Mouse (Mus musculus) intestine, embryonic 14.5 days (tissue): ENCODE results near the gene Crtac1. TPM values are rescaled to one million over a fixed set of nuclear protein-coding genes. Genes with fewer than 3 reads are reported as not detected.

ENCODE experiments used
- ATAC-seq: fragments of 200-750 bp; cut with Nextera tagmentation; replicated peaks from 2 replicates; pipeline ENCODE4 v1.8.0; 2017; ENCODE audit warnings: low read depth, moderate number of reproducible peaks, moderate TSS enrichment, moderate library complexity; ENCODE audit not compliant: low FRiP score, low TSS enrichment
- DNase-seq: peaks from one replicate; pipeline ENCODE4 v3.0.0-alpha.2; 2018; ENCODE audit warnings: low spot score
- H3K27ac ChIP-seq: fragments of 300-500 bp; sonication (generic); 2 replicates; pipeline ENCODE4 v1.5.1; 2014; ENCODE audit warnings: low read depth, mild to moderate bottlenecking, control low read depth
- H3K27me3 ChIP-seq: fragments of 300-500 bp; sonication (generic); replicated peaks from 2 replicates; pipeline ENCODE4 v1.6.1; 2014; ENCODE audit warnings: low read length, control low read depth; ENCODE audit not compliant: control insufficient read depth, insufficient read depth
- H3K36me3 ChIP-seq: fragments of 300-500 bp; sonication (generic); 2 replicates; pipeline ENCODE4 v1.6.1; 2014; ENCODE audit warnings: low read length, control low read depth; ENCODE audit not compliant: control insufficient read depth, insufficient read depth
- H3K4me1 ChIP-seq: fragments of 300-500 bp; sonication (generic); replicated peaks from 2 replicates; pipeline ENCODE4 v1.6.1; 2014; ENCODE audit warnings: low read length, control low read depth, mixed read lengths; ENCODE audit not compliant: control insufficient read depth, insufficient read depth
- H3K4me2 ChIP-seq: fragments of 300-500 bp; sonication (generic); 2 replicates; pipeline ENCODE4 v1.6.1; 2014; ENCODE audit warnings: low read length
- H3K4me3 ChIP-seq: fragments of 300-500 bp; sonication (generic); 2 replicates; pipeline ENCODE4 v1.5.1; 2014; ENCODE audit warnings: low read depth, low read length, control low read depth, mixed read lengths
- H3K9ac ChIP-seq: fragments of 300-500 bp; sonication (generic); 2 replicates; pipeline ENCODE4 v1.6.1; 2014; ENCODE audit warnings: mild to moderate bottlenecking, low read length
- H3K9me3 ChIP-seq: fragments of 300-500 bp; sonication (generic); 2 replicates; pipeline ENCODE4 v1.6.1; 2016; ENCODE audit warnings: low read length, control low read depth; ENCODE audit not compliant: control insufficient read depth
- WGBS: fragments of 180-500 bp; shearing (Covaris S2); extraction: QIAGEN DNeasy Blood & Tissue Kit; methylation state at CpG from one replicate; pipeline ENCODE4 v1.1.7; 2014; 5-methylcytosine and 5-hydroxymethylcytosine counted together
- polyA plus RNA-seq: library from polyadenylated mRNA; unstranded; fragments of >200 nt; fragmentation: Nextera tagmentation; extraction: Ambion mirVana; gene quantifications from 2 replicates; pipeline ENCODE4 v1.2.1, GENCODE M21; 2014

Crtac1 gene
- polyA plus RNA-seq, 1 experiment from 2014 or later, result 4.1 TPM

DNA sequence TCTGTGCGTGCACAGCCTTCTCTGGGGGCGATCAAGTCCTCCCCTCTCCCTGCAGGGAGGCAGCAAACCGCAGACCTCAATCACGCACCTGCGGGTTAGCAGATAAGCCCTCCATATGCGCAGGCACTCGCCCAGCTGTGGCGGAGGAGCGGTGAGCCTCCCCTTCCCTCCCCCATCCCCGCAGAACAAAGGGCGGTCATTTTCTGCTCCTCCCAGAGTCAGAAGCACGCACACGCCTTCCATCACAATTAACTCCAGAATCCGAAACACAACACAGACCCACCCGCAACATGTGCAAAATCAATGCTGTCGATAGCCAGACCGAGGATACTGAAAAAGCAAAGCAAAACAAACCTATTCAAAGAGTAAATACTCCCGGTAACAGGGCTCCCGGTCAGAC lies 22.4 kb downstream of the Crtac1 start:
- no peaks in the 10 kb centered on the region for H3K36me3 ChIP-seq
- H3K27me3 ChIP-seq, result peaks cover 20% of the 10 kb centered on the region
- peak overlapping the region; percentile 15; the same call in 1 of the 2 replicates for H3K4me2 ChIP-seq
- no peak for DNase-seq
- H3K9ac ChIP-seq, result no peak overlapping the region
- H3K27ac ChIP-seq, result no peak overlapping the region
- ATAC-seq, result no peak
- no peaks in the 10 kb centered on the region for H3K4me1 ChIP-seq
- H3K9me3 ChIP-seq, result no peaks in the 10 kb centered on the region
- 3% methylated on average over 19 of the region's 19 CpGs for WGBS
- H3K4me3 ChIP-seq, result no peak overlapping the region

DNA sequence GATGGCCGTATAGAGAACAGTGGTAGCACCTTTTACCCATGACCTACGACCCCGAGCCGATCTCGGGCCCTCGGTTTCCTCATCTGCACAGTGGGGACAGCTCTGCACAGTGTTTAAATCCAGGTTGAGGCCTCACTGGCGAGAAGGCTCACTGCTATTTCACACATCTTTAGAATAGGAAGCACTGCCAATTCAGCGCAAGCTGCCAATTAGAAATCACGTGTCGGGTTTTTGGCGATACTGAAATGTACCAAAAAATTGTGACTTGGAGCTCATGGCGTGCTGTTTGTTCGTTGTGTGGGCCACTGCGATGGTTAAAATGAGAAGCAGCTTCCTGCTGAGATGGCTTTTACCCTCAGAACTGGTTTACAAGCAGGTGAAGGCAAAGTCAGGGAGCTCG lies 27.2 kb downstream of the Crtac1 start:
- H3K4me1 ChIP-seq, result no peaks in the 10 kb centered on the region
- H3K27ac ChIP-seq, result no peak overlapping the region
- ATAC-seq (no peak), DNase-seq (no peak)
- H3K27me3 ChIP-seq, result peaks cover 11% of the 10 kb centered on the region
- no peaks in the 10 kb centered on the region for H3K9me3 ChIP-seq
- H3K4me3 ChIP-seq, result no peak overlapping the region
- 87% methylated on average over 15 of the region's 15 CpGs for WGBS
- H3K4me2 ChIP-seq, result no peak overlapping the region
- H3K36me3 ChIP-seq, result no peaks in the 10 kb centered on the region
- H3K9ac ChIP-seq, result no peak overlapping the region

DNA sequence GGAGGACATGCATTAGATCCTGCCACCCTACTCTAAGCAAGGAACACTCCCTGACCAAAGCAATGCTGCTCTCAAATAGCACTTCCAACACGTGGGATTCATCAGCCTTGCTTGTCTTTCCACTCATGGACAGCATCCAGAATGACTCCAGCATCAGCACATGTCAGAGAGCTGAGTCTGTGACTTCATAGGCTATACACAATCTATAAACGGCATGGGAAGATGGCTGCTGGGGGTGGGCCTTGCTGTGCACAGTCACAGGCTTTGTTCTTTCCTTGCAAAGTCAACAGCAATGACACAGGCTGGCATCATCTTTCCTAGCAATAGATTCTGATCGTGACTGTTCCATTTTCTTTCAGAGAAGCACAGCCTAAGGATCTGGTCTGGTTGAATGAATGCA lies 31.6 kb downstream of the Crtac1 start:
- Histone ChIP-seq H3K4me2 (no peak overlapping the region), H3K9ac (no peak overlapping the region), H3K27me3 (no peaks in the 10 kb centered on the region), H3K9me3 (no peaks in the 10 kb centered on the region), H3K4me1 (no peaks in the 10 kb centered on the region), H3K27ac (no peak overlapping the region), H3K36me3 (no peaks in the 10 kb centered on the region), H3K4me3 (no peak overlapping the region)
- ATAC-seq (no peak), DNase-seq (no peak)
- WGBS, result 62% methylated on average over 3 of the region's 3 CpGs

DNA sequence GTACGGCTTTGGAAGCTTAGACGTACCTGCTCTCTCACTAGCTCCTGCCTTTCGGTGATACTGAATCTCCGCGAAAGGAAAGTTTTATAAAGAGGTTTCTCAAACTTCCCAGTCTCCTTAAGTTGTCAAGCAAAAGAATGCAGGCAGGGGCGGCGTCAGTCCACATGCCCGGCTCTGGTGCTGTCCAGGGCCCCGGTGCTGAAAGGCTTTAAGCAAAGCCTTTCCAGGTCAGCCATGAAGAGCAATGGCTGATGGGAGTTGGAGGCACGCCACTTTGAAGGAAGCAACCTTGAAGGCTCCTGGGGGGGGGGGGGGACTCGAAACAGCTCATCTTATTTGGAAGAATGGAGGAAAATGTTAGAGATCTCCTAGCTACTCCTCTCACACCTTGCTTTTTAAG lies 34.3 kb downstream of the Crtac1 start:
- Histone ChIP-seq H3K4me1 (no peaks in the 10 kb centered on the region), H3K9me3 (no peaks in the 10 kb centered on the region), H3K4me3 (no peak overlapping the region), H3K4me2 (no peak overlapping the region), H3K9ac (no peak overlapping the region), H3K36me3 (no peaks in the 10 kb centered on the region), H3K27me3 (no peaks in the 10 kb centered on the region), H3K27ac (no peak overlapping the region)
- DNase-seq, result peak; percentile 89
- WGBS, result 19% methylated on average over 11 of the region's 11 CpGs
- ATAC-seq, result no peak

DNA sequence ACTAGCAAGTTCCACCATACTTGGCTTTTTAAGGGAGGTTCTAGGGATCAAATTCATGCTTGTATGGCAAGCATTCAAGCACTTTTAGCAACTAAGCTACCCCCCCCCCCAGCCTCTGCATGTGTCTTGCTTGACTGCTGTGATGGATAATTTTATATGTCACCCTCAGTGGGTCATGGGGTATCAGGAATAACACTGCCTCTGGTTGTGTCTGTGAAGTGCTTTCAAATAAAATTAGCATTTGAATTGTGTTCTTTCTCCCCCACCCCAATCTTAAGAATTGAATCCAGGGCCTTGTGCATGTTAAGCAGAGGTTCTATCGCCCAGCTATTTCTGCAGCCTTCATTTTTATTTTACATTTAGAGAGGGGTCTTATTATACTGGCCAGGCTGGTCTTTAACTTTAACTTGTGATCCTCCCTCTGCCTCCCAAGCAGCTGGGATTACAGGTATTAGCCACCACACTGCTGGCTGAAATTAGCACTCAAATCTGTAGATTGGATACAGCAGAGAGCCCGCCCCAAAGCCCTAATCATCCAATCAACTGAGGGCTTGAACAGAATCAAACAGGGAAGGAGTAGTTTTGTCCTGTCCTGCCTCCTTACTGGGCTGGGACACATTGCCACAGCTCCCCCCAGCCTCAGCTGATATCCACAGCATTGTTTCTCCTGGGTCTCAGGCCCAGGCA lies 36.6 kb downstream of the Crtac1 start:
- Histone ChIP-seq H3K4me2 (no peak overlapping the region), H3K9ac (no peak overlapping the region), H3K9me3 (no peaks in the 10 kb centered on the region), H3K4me3 (no peak overlapping the region), H3K27me3 (no peaks in the 10 kb centered on the region), H3K27ac (no peak overlapping the region), H3K36me3 (no peaks in the 10 kb centered on the region), H3K4me1 (no peaks in the 10 kb centered on the region)
- DNase-seq (no peak), ATAC-seq (no peak)
- 67% methylated on average over 2 of the region's 2 CpGs for WGBS

DNA sequence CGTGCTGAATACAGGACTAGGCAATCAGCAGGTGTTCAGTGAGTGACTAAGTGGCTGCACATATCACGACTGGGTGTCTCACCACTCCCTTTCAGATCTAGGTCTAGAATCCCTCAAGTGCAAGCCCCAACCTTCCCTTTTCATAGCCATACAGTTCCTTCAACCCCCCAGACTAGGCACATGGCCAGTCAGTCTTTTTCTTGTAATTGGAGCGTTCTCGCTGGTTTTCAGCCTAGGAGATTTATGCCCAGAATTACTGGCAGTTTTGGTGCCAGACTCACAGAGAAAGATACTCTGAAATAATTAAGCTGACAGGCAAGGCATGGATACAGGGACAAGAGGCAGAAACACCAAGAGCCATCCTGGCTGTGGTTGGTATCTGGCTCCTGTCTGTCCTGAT lies 37.7 kb downstream of the Crtac1 start:
- no peaks in the 10 kb centered on the region for H3K27me3 ChIP-seq
- no peak overlapping the region for H3K4me2 ChIP-seq
- no peaks in the 10 kb centered on the region for H3K9me3 ChIP-seq
- WGBS, result 82% methylated on average over 4 of the region's 4 CpGs
- ATAC-seq, result no peak
- H3K4me1 ChIP-seq, result no peaks in the 10 kb centered on the region
- H3K36me3 ChIP-seq, result no peaks in the 10 kb centered on the region
- no peak overlapping the region for H3K9ac ChIP-seq
- no peak for DNase-seq
- H3K27ac ChIP-seq, result no peak overlapping the region
- no peak overlapping the region for H3K4me3 ChIP-seq

DNA sequence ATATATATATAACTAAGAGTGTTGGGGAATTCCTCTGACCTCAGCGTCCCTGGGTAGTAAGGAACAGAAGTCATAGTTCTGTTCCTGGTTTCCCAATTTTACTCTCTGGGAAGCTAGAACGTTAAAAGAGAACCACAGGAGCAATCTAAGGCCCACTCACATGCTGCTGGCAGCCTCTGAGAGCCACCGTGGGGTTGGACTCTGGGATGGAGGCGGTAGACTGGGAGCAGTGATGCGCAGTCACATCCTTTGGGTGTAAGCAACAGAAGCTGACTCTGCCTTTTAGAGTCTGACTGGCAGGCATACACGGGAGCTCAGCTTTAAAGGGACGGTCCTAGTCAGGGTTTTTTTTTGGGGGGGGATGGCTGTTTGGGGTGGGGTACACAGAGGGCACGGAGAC lies 39.5 kb downstream of the Crtac1 start:
- H3K9me3 ChIP-seq, result no peaks in the 10 kb centered on the region
- ATAC-seq (no peak), DNase-seq (no peak)
- WGBS, result 85% methylated on average over 8 of the region's 8 CpGs
- no peak overlapping the region for H3K4me3 ChIP-seq
- no peak overlapping the region for H3K4me2 ChIP-seq
- H3K27me3 ChIP-seq, result no peaks in the 10 kb centered on the region
- H3K27ac ChIP-seq, result no peak overlapping the region
- no peaks in the 10 kb centered on the region for H3K36me3 ChIP-seq
- H3K9ac ChIP-seq, result no peak overlapping the region
- no peaks in the 10 kb centered on the region for H3K4me1 ChIP-seq

DNA sequence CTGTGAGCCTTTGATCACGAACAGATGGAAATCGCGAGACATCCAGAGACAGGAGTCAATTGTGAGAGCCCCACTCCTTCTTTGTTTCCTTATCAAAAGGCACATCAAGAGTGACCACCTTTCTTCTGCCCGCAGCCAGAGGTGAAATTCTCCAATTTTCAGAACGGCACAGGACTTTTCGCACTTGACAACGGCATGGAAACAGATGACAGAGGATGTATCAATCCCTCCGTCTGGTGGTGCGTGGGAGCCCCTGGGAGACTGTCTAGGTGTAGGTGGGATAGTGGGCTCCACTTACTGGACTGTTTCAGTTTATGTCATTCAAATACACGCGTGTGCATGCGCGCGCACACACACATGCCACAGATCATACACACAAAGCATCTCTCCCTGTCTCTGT lies 42.0 kb downstream of the Crtac1 start:
- no peaks in the 10 kb centered on the region for H3K36me3 ChIP-seq
- no peaks in the 10 kb centered on the region for H3K9me3 ChIP-seq
- no peak overlapping the region for H3K27ac ChIP-seq
- H3K4me1 ChIP-seq, result no peaks in the 10 kb centered on the region
- ATAC-seq (no peak), DNase-seq (no peak)
- 90% methylated on average over 14 of the region's 14 CpGs for WGBS
- H3K4me3 ChIP-seq, result no peak overlapping the region
- no peak overlapping the region for H3K9ac ChIP-seq
- 0 out of 2 replicates have a peak, but pooled peaks cover 4% of the 10 kb centered on the region for H3K27me3 ChIP-seq
- no peak overlapping the region for H3K4me2 ChIP-seq

DNA sequence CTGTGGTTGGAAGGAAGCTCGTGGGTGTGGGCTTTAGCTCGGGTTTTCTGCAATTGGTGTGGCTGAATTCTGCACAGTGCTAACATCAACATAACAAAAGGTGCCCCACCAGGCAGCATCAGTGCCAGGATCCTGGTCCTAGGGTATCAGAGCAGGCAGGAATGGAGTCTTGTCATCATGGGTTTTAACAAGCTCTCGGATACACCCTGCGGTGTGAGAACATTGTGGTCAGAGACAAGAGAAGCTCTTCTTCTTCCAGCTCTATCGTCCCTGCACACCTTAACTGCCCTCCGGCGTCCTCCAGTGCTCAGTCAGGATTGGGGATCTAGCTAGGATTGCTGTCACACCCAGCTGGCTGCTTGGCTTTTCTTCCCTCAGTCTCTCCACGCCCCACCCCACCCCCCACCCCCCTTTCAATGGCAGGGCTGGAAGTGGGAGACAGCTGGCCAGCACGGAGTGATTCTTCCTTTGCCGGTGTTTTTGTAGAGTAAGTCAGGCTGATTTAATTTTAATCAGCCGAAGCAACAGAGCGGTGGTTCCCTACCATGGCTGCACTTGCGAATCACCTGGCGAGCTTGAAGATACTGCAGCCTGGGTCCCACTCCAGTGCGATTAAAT lies 46.5 kb downstream of the Crtac1 start:
- Histone ChIP-seq H3K4me2 (no peak overlapping the region), H3K27ac (no peak overlapping the region), H3K9ac (no peak overlapping the region), H3K4me1 (peaks cover 7% of the 10 kb centered on the region; the same call in 1 of the 2 replicates), H3K27me3 (peaks cover 25% of the 10 kb centered on the region), H3K9me3 (no peaks in the 10 kb centered on the region), H3K4me3 (no peak overlapping the region), H3K36me3 (no peaks in the 10 kb centered on the region)
- DNase-seq, result no peak
- WGBS, result 22% methylated on average over 15 of the region's 15 CpGs
- no peak for ATAC-seq
